Mouse (Mus musculus) left cerebral cortex, adult 6 months (tissue): ENCODE data around the gene Fbxl5. TPM values are rescaled to one million over a fixed set of nuclear protein-coding genes. Genes with fewer than 3 reads are reported as not detected.

Experiments used
- long read RNA-seq, 2 experiments: library from polyadenylated mRNA; unstranded; transcript quantifications; one replicate each; pipeline ENCODE4 v2.0.0; 2019 to 2020
- polyA plus RNA-seq: library from polyadenylated mRNA; unstranded; fragments of <200 nt; fragmentation: Nextera tagmentation; gene quantifications from 2 replicates; pipeline ENCODE4 v1.2.3, GENCODE M21; 2021

Fbxl5 gene
- 56.9 and 64.8 TPM in 2 replicates for polyA plus RNA-seq
- long read RNA-seq, experiment 1, full-length matches to known transcripts: 830 of 1,020 reads
- long read RNA-seq, experiment 1, partial matches to known transcripts: 89 of 1,020 reads
- long read RNA-seq, experiment 1, other reads (novel, unspliced or antisense): 101 of 1,020 reads
- long read RNA-seq, experiment 2, transcript Fbxl5-201 (11 exons, 2,858 nt): major isoform, 69 of 102 reads
- long read RNA-seq, experiment 2, partial matches to known transcripts: 16 of 102 reads
- long read RNA-seq, experiment 2, other reads (novel, unspliced or antisense): 16 of 102 reads

GRCm38 (mm10) chr5:43821538-43821937, at the start of gene Fbxl5:
Gene Fbxl5 (minus strand): TSS chr5:43821638.

DNA sequence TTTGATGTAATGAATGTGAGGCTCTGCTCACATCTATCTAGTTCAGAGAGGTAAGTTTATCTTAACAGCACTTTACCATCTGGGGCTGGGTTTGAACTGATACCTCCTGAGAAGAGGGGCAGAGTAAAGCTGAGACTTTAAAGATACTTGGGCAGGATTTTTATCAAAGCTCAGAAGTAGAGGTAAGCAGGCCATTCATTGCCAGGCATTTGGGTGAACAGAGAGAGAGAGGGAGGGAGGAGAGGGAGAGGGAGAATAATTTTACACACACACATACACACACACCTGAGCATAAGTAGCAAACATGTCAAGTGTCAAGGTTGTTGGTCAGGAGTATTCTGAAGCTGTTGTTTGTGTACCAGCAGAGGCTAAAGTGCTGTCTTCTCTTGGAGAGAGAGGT, 46.8 kb upstream of the Fbxl5 start, which contains the start of gene Cd38:
TSS of gene Cd38 (plus strand) at position 301 of the 400 bp plus-strand sequence.

DNA sequence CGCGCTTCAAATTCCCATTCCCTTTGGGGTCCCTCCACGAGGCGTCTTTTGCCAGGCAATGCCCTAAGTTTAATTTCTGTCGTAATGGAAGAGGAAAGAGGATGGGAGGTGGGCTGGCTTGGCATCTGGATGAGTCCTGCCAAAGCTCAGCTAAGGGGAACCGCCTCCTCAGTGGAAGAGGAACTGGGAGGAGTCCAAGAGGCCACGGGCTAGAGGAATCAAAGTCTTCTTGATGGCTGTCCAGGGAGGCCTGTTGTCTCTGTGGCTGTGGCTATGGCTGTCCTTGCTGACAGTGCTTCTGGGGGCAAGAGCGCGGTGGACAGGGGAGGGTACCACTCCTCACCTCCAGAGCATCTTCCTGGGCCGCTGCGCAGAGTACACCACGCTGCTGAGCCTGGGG, 2.7 kb downstream of the Fbxl5 start, which contains the start of gene Bst1:
TSS of gene Bst1 (plus strand) at position 191 of the 400 bp plus-strand sequence.

Other genes with a start within 250 kb of the Fbxl5 start
- 3.2 and 3.4 TPM in 2 replicates for gene Cc2d2a, start 159.3 kb downstream of the Fbxl5 start, polyA plus RNA-seq
- not detected in 2 replicates for gene Bst1, start 2.8 kb downstream of the Fbxl5 start, polyA plus RNA-seq
- gene Cd38, start 46.9 kb upstream of the Fbxl5 start, polyA plus RNA-seq: 2.9 and 4.5 TPM in 2 replicates
- 0.31 and 0.66 TPM in 2 replicates for gene Gm7879, start 91.5 kb upstream of the Fbxl5 start, polyA plus RNA-seq
- 4.3 and 4.5 TPM in 2 replicates for gene Fgfbp1, start 160.1 kb upstream of the Fbxl5 start, polyA plus RNA-seq